In genomic region chr11:8495036-8495435, GRCm38 (mm10) we compare ENCODE assay signal across 14 mouse cellular contexts.
DNase-seq lines count a peak whose midpoint lies in the region; ATAC-seq and TF ChIP-seq lines count a peak whose summit lies in the region.
"Had no signal": no experiment of that assay in that cellular context is flagged by ENCODE, and none has a peak within 500 bp of the region (broad histone marks: within the 10 kb centered on the region; RNA-seq: fewer than 3 reads in every experiment).

No protein-coding gene starts in this region.

- peak overlapping the region; percentile 58; the same call in 1 of the 2 replicates for H3K27ac ChIP-seq in hindbrain, postnatal 0 days
- H3K27ac ChIP-seq in hindbrain, embryonic 10.5 days, result no peak overlapping the region
- H3K27ac ChIP-seq in embryonic facial prominence, embryonic 12.5 days, result peak overlapping the region; percentile 54; the same call in 1 of the 2 replicates
- H3K27ac ChIP-seq in embryonic facial prominence, embryonic 13.5 days, result peak overlapping the region; percentile 2; the same call in 1 of the 2 replicates
- 0 out of 2 replicates have a peak overlapping the region, but pooled peaks have one; percentile 13 for H3K27ac ChIP-seq in stomach, postnatal 0 days (replicated peaks)
- H3K27ac ChIP-seq: forebrain, embryonic 15.5 days; hindbrain, embryonic 15.5 days had no signal

- no peak overlapping the region for H3K9ac ChIP-seq in hindbrain, postnatal 0 days (replicated peaks; ENCODE audit: low read length)
- no peak overlapping the region for H3K9ac ChIP-seq in embryonic facial prominence, embryonic 12.5 days
- no peak overlapping the region for H3K9ac ChIP-seq in embryonic facial prominence, embryonic 13.5 days
- no peak overlapping the region for H3K9ac ChIP-seq in stomach, postnatal 0 days (ENCODE audit: low read length)
- H3K9ac ChIP-seq: forebrain, embryonic 15.5 days; hindbrain, embryonic 15.5 days had no signal

- WGBS in hindbrain, postnatal 0 days, result 86% methylated on average over 8 of the region's 8 CpGs
- 91% methylated on average over 8 of the region's 8 CpGs for WGBS in hindbrain, embryonic 10.5 days
- WGBS in embryonic facial prominence, embryonic 12.5 days, result 83% methylated on average over 8 of the region's 8 CpGs
- WGBS in embryonic facial prominence, embryonic 13.5 days, result 85% methylated on average over 8 of the region's 8 CpGs
- WGBS in stomach, postnatal 0 days, result 57% methylated on average over 8 of the region's 8 CpGs

- no peaks in the 10 kb centered on the region for H3K27me3 ChIP-seq in hindbrain, postnatal 0 days (ENCODE audit: insufficient read depth, low read length)
- H3K27me3 ChIP-seq in hindbrain, embryonic 10.5 days (ENCODE audit: insufficient read depth, poor library complexity, severe bottlenecking), result no peaks in the 10 kb centered on the region
- H3K27me3 ChIP-seq in embryonic facial prominence, embryonic 12.5 days, result no peaks in the 10 kb centered on the region
- no peaks in the 10 kb centered on the region for H3K27me3 ChIP-seq in embryonic facial prominence, embryonic 13.5 days
- H3K27me3 ChIP-seq in stomach, postnatal 0 days (ENCODE audit: control insufficient read depth, insufficient read depth, low read length), result no peaks in the 10 kb centered on the region
- H3K27me3 ChIP-seq: forebrain, embryonic 15.5 days; hindbrain, embryonic 15.5 days had no signal

- DNase-seq in hindbrain, postnatal 0 days (ENCODE audit: low spot score), result no peak
- no peak for DNase-seq in hindbrain, embryonic 10.5 days (ENCODE audit: low spot score)
- no peak for DNase-seq in stomach, postnatal 0 days (ENCODE audit: low spot score)
- DNase-seq: adrenal gland, adult 8-10 months; adrenal gland, postnatal 36 days; gastrocnemius, postnatal 14 days; heart, postnatal 14 days had no signal

- H3K4me3 ChIP-seq in hindbrain, postnatal 0 days (ENCODE audit: low read length), result no peak overlapping the region
- H3K4me3 ChIP-seq in hindbrain, embryonic 10.5 days, result no peak overlapping the region
- H3K4me3 ChIP-seq in embryonic facial prominence, embryonic 12.5 days, result no peak overlapping the region
- no peak overlapping the region for H3K4me3 ChIP-seq in embryonic facial prominence, embryonic 13.5 days
- H3K4me3 ChIP-seq in stomach, postnatal 0 days (ENCODE audit: low read depth, low read length), result no peak overlapping the region
- H3K4me3 ChIP-seq: forebrain, embryonic 15.5 days; hindbrain, embryonic 15.5 days had no signal

- no peak overlapping the region for H3K4me2 ChIP-seq in hindbrain, postnatal 0 days (ENCODE audit: low read depth, low read length)
- no peak overlapping the region for H3K4me2 ChIP-seq in embryonic facial prominence, embryonic 12.5 days (replicated peaks)
- H3K4me2 ChIP-seq in embryonic facial prominence, embryonic 13.5 days, result no peak overlapping the region
- no peak overlapping the region for H3K4me2 ChIP-seq in stomach, postnatal 0 days (replicated peaks; ENCODE audit: low read depth)
- H3K4me2 ChIP-seq: forebrain, embryonic 15.5 days; hindbrain, embryonic 15.5 days had no signal

- H3K4me1 ChIP-seq in hindbrain, postnatal 0 days (ENCODE audit: insufficient read depth, low read length), result peaks cover 5% of the 10 kb centered on the region; the same call in 1 of the 2 replicates
- peaks cover 7% of the 10 kb centered on the region; the same call in 1 of the 2 replicates for H3K4me1 ChIP-seq in hindbrain, embryonic 10.5 days (replicated peaks)
- H3K4me1 ChIP-seq in embryonic facial prominence, embryonic 12.5 days, result peaks cover 14% of the 10 kb centered on the region; the same call in 1 of the 2 replicates
- peaks cover 35% of the 10 kb centered on the region for H3K4me1 ChIP-seq in embryonic facial prominence, embryonic 13.5 days
- H3K4me1 ChIP-seq in stomach, postnatal 0 days (replicated peaks; ENCODE audit: control insufficient read depth, insufficient read depth), result 0 out of 2 replicates have a peak, but pooled peaks cover 4% of the 10 kb centered on the region

- no peak for TF ChIP-seq EP300 in stomach, postnatal 0 days (optimal IDR thresholded peaks at IDR 0.05)

- TF ChIP-seq CTCF in hindbrain, postnatal 0 days (IDR thresholded peaks at IDR 0.05; ENCODE audit: low read depth), result no peak
- TF ChIP-seq CTCF in stomach, postnatal 0 days (IDR thresholded peaks at IDR 0.05; ENCODE audit: low read depth), result no peak

- H3K9me3 ChIP-seq in hindbrain, postnatal 0 days (ENCODE audit: low read length), result no peaks in the 10 kb centered on the region
- no peaks in the 10 kb centered on the region for H3K9me3 ChIP-seq in hindbrain, embryonic 10.5 days
- no peaks in the 10 kb centered on the region for H3K9me3 ChIP-seq in embryonic facial prominence, embryonic 12.5 days
- H3K9me3 ChIP-seq in embryonic facial prominence, embryonic 13.5 days, result no peaks in the 10 kb centered on the region
- no peaks in the 10 kb centered on the region for H3K9me3 ChIP-seq in stomach, postnatal 0 days (ENCODE audit: control insufficient read depth, low read length)
- H3K9me3 ChIP-seq: forebrain, embryonic 15.5 days; hindbrain, embryonic 15.5 days had no signal

- ATAC-seq in hindbrain, postnatal 0 days, result no peak
- no peak for ATAC-seq in embryonic facial prominence, embryonic 12.5 days (ENCODE audit: insufficient number of reproducible peaks, insufficient read depth, low FRiP score, low TSS enrichment)
- no peak; the same call in 1 of the 2 replicates for ATAC-seq in embryonic facial prominence, embryonic 13.5 days (ENCODE audit: insufficient number of reproducible peaks, insufficient read depth, low FRiP score, low TSS enrichment, low read depth)
- ATAC-seq in stomach, postnatal 0 days (ENCODE audit: low FRiP score, low TSS enrichment), result no peak
- ATAC-seq in megakaryocyte-erythroid progenitor cell, adult 5-6 weeks (replicated peaks; ENCODE audit: low FRiP score, low TSS enrichment, poor library complexity, severe bottlenecking), result no peak
- ATAC-seq: inflammation-experienced regulatory T-cells, adult 6 months; intestine, postnatal 0 days had no signal

- 0 out of 2 replicates have a peak, but pooled peaks cover 4% of the 10 kb centered on the region for H3K36me3 ChIP-seq in hindbrain, postnatal 0 days (ENCODE audit: insufficient read depth, low read length)
- H3K36me3 ChIP-seq in hindbrain, embryonic 10.5 days, result peaks cover 24% of the 10 kb centered on the region
- peaks cover 49% of the 10 kb centered on the region for H3K36me3 ChIP-seq in embryonic facial prominence, embryonic 12.5 days
- H3K36me3 ChIP-seq in embryonic facial prominence, embryonic 13.5 days, result peaks cover 63% of the 10 kb centered on the region
- peaks cover 14% of the 10 kb centered on the region for H3K36me3 ChIP-seq in stomach, postnatal 0 days (ENCODE audit: control insufficient read depth, insufficient read depth, low read length)
- H3K36me3 ChIP-seq: forebrain, embryonic 15.5 days; hindbrain, embryonic 15.5 days had no signal
